Mouse (Mus musculus) megakaryocyte progenitor cell, adult 5-6 weeks (primary cell): ENCODE measurements around the gene Cfap65. TPM values are rescaled to one million over a fixed set of nuclear protein-coding genes. Genes with fewer than 3 reads are reported as not detected.

Source experiments
- total RNA-seq, 2 experiments: library from RNA; stranded (forward) in 1 of 2; stranded (reverse) in 1 of 2; fragments of 157-497, 149-512 nt in 1 of 2; fragments of 200-1000 nt in 1 of 2; gene quantifications; 2 replicates each; pipeline versions ENCODE4 v1.2.3 to v1.2.4; 2015 to 2017

Gene Cfap65
- total RNA-seq, 2 experiments from 2014 or later = not detected

Other genes starting within 250 kb of the Cfap65 start
- gene Cyp27a1, start 222.0 kb downstream of the Cfap65 start, total RNA-seq (2015) = 2.4 and 10.6 TPM in 2 replicates
- gene Cyp27a1, start 222.0 kb downstream of the Cfap65 start, total RNA-seq (2017) = 4.5 and 5.2 TPM in 2 replicates
- not detected in 2 replicates for gene Prkag3, start 186.4 kb downstream of the Cfap65 start, total RNA-seq (2015)
- gene Prkag3, start 186.4 kb downstream of the Cfap65 start, total RNA-seq (2017) = not detected in 2 replicates
- gene Wnt6, start 163.7 kb downstream of the Cfap65 start, total RNA-seq (2015) = 0.07 and 0.17 TPM in 2 replicates
- 0.74 TPM in 1 of 2 replicates, not detected in the other for gene Wnt6, start 163.7 kb downstream of the Cfap65 start, total RNA-seq (2017)
- not detected in 2 replicates for gene Wnt10a, start 144.1 kb downstream of the Cfap65 start, total RNA-seq (2015)
- gene Wnt10a, start 144.1 kb downstream of the Cfap65 start, total RNA-seq (2017) = not detected in 2 replicates
- gene Cdk5r2, start 80.7 kb downstream of the Cfap65 start, total RNA-seq (2015) = not detected in 2 replicates
- gene Cdk5r2, start 80.7 kb downstream of the Cfap65 start, total RNA-seq (2017) = not detected in 2 replicates
- gene Fev, start 50.2 kb downstream of the Cfap65 start, total RNA-seq (2015) = not detected in 2 replicates
- not detected in 2 replicates for gene Fev, start 50.2 kb downstream of the Cfap65 start, total RNA-seq (2017)
- gene Cryba2, start 42.5 kb downstream of the Cfap65 start, total RNA-seq (2015) = not detected in 2 replicates
- not detected in 2 replicates for gene Cryba2, start 42.5 kb downstream of the Cfap65 start, total RNA-seq (2017)
- gene Ihh, start 16.1 kb upstream of the Cfap65 start, total RNA-seq (2015) = 0.07 TPM in 1 of 2 replicates, not detected in the other
- gene Ihh, start 16.1 kb upstream of the Cfap65 start, total RNA-seq (2017) = not detected in 2 replicates
- gene Nhej1, start 189.6 kb upstream of the Cfap65 start, total RNA-seq (2015) = 9.3 and 11.1 TPM in 2 replicates
- 10.4 and 12.6 TPM in 2 replicates for gene Nhej1, start 189.6 kb upstream of the Cfap65 start, total RNA-seq (2017)
- 0.15 and 0.44 TPM in 2 replicates for gene Slc23a3, start 198.3 kb upstream of the Cfap65 start, total RNA-seq (2015)
- gene Slc23a3, start 198.3 kb upstream of the Cfap65 start, total RNA-seq (2017) = not detected in 2 replicates
- gene Cnppd1, start 207.1 kb upstream of the Cfap65 start, total RNA-seq (2015) = 16.8 and 17.2 TPM in 2 replicates
- 40.3 and 52.9 TPM in 2 replicates for gene Cnppd1, start 207.1 kb upstream of the Cfap65 start, total RNA-seq (2017)
- gene Retreg2, start 207.2 kb upstream of the Cfap65 start, total RNA-seq (2015) = 40.8 and 47.4 TPM in 2 replicates
- 42.3 and 50.2 TPM in 2 replicates for gene Retreg2, start 207.2 kb upstream of the Cfap65 start, total RNA-seq (2017)
- 20.2 and 21.5 TPM in 2 replicates for gene Zfand2b, start 233.0 kb upstream of the Cfap65 start, total RNA-seq (2015)
- 24.4 and 24.7 TPM in 2 replicates for gene Zfand2b, start 233.0 kb upstream of the Cfap65 start, total RNA-seq (2017)
- 10.0 and 12.8 TPM in 2 replicates for gene Abcb6, start 244.8 kb upstream of the Cfap65 start, total RNA-seq (2015)
- 10.3 and 14.8 TPM in 2 replicates for gene Abcb6, start 244.8 kb upstream of the Cfap65 start, total RNA-seq (2017)